Mouse (Mus musculus) cerebellum, postnatal 4 days (tissue): ENCODE data around the gene 1700123O20Rik.

Experiments used
- DNase-seq, 2 experiments: peaks; one replicate each; pipeline ENCODE4 v3.0.0; 2022; ENCODE audit warnings: low spot score in 2 of 2, mixed read lengths in 1 of 2

1700123O20Rik gene

DNA sequence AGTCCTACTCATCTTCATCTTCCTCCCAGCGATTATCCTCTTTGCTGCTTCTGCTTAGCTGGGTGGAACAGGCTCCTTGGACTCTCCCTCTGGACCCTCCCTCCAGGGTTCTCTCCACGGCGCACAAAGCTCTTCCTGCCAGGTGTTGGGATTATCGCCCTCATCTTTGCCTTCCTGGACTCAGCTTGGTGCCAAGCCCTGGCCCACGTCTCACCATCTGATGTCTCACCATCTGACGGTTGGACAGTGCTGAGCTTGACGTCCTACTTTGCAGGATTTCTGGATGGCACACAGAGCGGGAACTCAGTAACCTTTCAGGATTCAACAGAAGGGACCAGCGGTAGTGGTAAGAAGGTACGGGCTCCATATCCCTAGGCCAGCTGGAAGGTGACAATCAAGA lies 35.7 kb downstream of the 1700123O20Rik start:
- no peak for DNase-seq

DNA sequence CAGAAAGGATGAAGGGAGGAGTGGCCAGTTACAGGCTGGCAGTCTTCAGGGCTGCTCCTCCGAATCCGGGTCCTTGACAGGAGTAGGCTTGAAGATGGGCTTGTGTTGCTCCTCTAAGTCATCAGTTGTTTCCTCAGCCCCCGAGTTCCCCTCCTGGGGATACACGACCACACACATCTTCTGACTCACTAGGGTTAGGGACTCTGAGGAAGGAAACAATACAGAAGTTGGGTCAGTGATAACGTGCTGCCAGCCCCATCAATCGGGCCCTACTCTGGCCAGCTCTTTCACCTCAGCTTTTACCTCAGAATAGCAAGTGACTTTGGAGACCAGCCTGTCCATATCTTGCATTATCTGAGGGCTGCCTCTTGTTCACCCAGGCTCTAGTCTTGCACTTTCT lies 38.0 kb downstream of the 1700123O20Rik start:
- DNase-seq, result no peak

DNA sequence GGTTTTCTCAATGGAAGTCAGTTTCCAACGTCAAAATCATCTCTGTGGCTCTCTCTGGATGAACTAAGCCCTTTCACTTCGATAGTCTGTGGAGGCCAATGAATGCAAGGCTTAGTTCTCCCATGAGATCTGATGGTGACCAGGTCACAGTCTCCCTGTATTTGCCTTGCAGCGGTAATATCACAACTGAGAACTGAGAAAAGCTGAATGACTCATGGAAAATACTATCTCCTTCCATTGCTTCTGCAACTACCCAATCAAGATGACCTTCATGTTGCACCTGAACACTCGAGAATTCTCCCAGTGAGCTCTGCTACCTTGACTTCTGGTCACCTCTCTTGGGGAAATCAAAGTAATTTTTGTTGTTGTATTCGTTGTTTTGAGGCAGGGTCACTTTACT lies 41.5 kb downstream of the 1700123O20Rik start:
- no peak for DNase-seq

DNA sequence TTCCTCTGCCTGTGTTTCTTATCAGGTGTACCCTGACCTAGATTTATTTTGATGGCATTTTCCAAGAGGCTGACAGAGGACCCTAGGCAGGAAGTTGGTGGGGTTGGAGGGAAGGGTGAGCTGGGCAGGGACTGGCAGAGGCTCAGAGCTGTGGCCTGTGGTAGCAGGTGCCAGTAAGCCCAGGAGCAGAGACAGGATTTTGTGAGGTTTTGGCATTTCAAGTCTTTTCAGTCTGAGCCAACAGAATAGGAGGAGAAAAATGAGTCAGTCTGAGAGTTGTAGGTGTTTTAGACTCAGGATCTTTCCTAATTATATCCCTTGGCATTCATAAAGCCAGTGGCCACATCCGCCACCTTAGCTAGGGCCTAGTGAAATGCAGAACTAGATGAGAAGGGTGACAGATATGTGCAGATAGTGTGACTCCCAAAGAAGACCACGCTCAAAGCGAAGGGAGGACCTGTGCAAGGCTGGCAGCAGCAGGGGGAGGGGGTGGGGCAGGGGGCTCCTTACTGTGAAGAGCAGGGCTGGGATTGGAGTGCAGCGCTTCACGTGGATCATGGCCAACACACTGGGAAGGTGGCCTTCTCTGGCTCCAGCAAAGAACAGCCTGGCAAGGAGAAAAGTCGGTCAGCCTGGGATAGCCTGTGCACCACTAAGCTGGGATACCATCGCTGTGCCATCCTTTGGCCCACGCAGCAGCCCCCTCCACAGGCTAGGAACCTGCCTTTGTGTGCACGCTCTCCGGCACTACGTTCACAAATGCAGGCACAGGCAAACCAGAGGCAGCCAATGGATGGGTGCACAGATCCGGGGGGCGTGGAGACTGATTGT lies 43.0 kb downstream of the 1700123O20Rik start:
- DNase-seq, result no peak

DNA sequence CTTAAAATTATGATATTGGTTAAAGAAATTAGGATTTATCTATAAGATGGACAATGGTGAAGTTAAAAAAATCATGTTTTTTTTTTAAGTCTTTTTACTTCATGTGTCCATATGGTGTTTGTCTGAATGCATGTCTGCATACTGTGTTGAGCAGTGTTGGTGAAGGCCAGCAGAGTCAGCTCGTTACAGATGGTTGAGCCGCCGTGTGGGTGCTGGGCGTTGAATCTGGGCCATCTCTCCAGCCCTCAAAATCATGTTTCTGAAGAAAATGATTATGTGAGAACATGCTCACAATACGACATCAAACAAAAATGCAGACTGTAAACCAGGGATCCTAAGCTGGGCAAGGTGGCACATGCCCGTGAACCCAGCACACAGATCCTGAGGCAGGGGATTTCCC lies 44.3 kb downstream of the 1700123O20Rik start:
- DNase-seq, result no peak

DNA sequence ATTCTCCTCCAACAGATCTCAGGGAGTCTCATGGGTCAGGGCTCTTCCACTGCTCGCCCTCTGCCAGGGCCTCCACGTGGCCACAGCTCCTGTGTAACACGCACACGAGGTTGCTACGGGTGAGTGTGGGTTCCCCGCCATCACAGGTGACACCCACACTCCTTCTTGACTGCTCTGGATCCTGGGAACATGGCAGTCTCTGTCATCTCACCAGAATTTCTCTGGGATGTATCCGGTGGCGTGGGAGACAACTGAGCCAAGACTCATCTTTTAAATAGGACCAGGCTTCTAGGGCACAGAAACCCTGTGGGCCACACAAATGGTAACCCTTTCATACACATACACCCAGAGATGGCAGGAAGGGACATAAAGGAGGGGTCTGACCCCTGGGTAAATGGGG lies 46.2 kb downstream of the 1700123O20Rik start:
- no peak for DNase-seq

DNA sequence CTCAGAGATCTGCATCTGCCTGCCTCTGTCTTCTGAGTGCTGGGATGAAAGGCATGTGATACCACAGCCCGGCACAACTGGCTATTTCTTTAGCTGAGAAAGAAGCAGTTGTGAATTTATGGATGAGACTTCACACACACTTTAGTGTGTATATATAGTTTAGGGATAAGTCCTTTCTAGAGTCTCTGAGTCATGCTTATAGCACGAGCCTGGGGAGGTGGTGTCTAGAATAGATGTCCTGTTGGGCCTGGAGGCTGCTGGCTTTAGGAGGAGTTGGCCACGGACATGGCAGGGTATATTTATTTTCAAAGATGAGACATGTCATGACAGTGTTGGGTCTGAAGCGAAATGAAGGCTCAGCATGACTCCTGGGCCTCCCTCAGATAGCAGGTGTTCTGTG lies 48.0 kb downstream of the 1700123O20Rik start:
- no peak for DNase-seq

DNA sequence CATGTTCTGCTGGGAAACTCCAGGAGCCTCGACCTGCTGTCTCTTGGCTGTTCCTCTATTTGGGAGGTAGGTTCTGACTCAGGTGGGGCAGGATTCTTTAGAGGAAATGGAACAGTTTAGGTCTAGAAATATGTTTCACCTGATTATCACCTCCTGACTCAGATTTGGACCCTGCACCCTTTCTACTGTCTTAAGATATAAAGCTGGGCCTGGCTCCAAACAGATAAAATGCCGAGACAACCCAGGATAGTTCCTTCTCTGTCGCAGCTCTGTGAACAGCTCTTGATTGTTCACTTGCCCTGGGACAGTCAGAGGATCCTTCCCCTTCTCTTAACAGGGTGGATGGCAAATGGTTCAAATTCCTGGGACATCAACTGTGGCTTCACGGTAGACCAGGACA lies 49.2 kb downstream of the 1700123O20Rik start:
- DNase-seq, result no peak

DNA sequence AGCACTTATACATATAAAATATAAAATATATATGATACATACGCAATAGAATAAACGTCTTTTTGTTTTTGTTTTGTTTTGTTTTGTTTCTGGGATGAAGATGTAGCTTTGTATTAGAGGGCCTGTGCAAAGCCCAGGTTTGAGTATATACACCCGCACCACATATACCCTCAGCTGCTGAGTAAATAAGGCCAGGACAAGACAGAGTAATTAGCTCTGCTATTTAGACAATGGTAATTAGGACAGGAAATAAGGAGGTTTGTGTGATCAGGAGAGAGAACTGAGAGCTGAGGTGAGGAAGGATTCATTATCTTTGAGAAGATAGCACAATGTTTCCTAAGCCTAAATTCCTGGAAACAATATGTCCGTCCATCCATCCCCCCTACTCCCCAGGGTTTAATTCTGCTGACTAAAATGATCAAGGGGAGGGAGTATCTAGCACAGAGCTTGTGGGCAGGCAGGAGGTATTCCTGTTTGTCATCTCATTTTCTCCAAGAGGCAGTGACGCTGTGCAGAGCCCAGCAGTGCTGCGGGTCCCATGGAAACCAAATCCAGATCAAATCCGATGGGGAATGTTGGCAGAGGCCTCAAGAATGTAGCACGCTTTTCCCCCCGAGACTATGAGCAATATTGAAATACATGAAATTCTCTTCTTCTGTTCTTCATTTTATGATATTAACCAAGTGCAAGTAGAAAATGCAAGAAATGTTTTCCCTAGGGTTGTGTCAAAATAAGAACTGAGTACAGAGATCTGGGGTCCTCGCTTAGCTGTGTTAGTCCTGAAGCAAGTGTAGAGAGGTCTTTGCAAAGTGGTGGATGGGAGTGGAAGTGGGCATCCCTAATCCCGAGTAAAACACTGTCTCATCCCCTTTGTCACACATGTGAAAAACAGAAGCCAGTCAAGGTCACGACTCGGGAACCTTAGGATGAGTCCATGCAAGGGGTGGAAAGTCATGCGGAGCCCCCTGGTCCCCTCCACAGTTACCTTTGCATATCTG lies 50.8 kb downstream of the 1700123O20Rik start:
- no peak for DNase-seq

DNA sequence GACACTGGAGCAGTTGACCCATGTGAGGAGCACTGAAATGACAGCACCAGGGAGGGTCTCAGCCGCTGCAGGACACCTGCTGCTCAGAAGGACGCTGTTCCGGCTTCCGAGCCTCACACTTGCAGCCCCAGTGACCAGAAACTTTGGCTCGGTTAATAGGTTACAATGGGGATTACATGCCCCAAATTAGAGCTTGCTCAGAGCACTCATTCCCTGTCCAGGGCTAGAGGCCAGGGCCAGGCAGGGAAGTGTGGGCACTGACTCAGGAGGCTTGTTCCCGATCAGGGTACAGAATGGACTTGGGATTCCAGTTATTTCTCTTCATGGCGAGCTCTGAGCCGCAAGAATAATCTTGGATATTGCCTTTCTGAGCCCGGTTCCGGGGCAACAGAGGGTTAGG lies 51.6 kb downstream of the 1700123O20Rik start:
- DNase-seq, result no peak
